Mouse (Mus musculus) heart, embryonic 14.5 days (tissue): ENCODE measurements at regions not wholly inside any gene's neighbourhood (a gene's known extent, or its start where the extent isn't known, plus 50 kb on each side); places are given as distances from the start of the nearest gene placed in this dataset.

Source experiments
- ATAC-seq: fragments of 200-750 bp; cut with Nextera tagmentation; 2 replicates; pipeline ENCODE4 v1.8.0; 2017; ENCODE audit warnings: low read depth, moderate TSS enrichment; ENCODE audit not compliant: insufficient number of reproducible peaks, insufficient read depth, low FRiP score
- H3K27ac ChIP-seq, 2 experiments: fragments of 200-500 bp in 1 of 2; fragments of 300-500 bp in 1 of 2; sonication (generic) in 1 of 2; replicated peaks in 1 of 2; 2 replicates each; pipeline ENCODE4 v1.5.1; 2012 to 2014; ENCODE audit warnings: low read depth in 2 of 2, low read length in 2 of 2, control low read depth in 1 of 2, mild to moderate bottlenecking in 1 of 2, mixed read lengths in 1 of 2; ENCODE audit not compliant: control insufficient read depth in 1 of 2, insufficient read depth in 1 of 2
- H3K27me3 ChIP-seq: fragments of 300-500 bp; sonication (generic); 2 replicates; pipeline ENCODE4 v1.6.1; 2014; ENCODE audit warnings: mild to moderate bottlenecking, low read length, control low read depth; ENCODE audit not compliant: control insufficient read depth, insufficient read depth
- H3K36me3 ChIP-seq: fragments of 300-500 bp; sonication (generic); 2 replicates; pipeline ENCODE4 v1.6.1; 2014; ENCODE audit warnings: mild to moderate bottlenecking, control low read depth, low read length, mixed read lengths; ENCODE audit not compliant: control insufficient read depth, insufficient read depth
- H3K4me1 ChIP-seq, 2 experiments: fragments of 200-500 bp in 1 of 2; fragments of 300-500 bp in 1 of 2; sonication (generic) in 1 of 2; 2 replicates each; pipeline ENCODE4 v1.6.1; 2012 to 2014; ENCODE audit warnings: low read length in 2 of 2, control low read depth in 1 of 2, mixed read lengths in 1 of 2; ENCODE audit not compliant: control insufficient read depth in 2 of 2, insufficient read depth in 2 of 2
- H3K4me2 ChIP-seq: fragments of 300-500 bp; sonication (generic); 2 replicates; pipeline ENCODE4 v1.6.1; 2014; ENCODE audit warnings: mild to moderate bottlenecking, low read length
- H3K4me3 ChIP-seq, 2 experiments: fragments of 200-500 bp in 1 of 2; fragments of 300-500 bp in 1 of 2; sonication (generic) in 1 of 2; 2 replicates each; pipeline ENCODE4 v1.5.1; 2012 to 2014; ENCODE audit warnings: low read length in 2 of 2, mild to moderate bottlenecking in 2 of 2, control low read depth in 1 of 2, low read depth in 1 of 2, moderate library complexity in 1 of 2; ENCODE audit not compliant: control insufficient read depth in 1 of 2, insufficient read depth in 1 of 2
- H3K9ac ChIP-seq: fragments of 300-500 bp; sonication (generic); 2 replicates; pipeline ENCODE4 v1.6.1; 2014; ENCODE audit warnings: mild to moderate bottlenecking, low read length
- H3K9me3 ChIP-seq: fragments of 300-500 bp; sonication (generic); 2 replicates; pipeline ENCODE4 v1.6.1; 2016; ENCODE audit warnings: low read length, control low read depth; ENCODE audit not compliant: control insufficient read depth
- WGBS: fragments of 180-500 bp; shearing (Covaris S2); extraction: QIAGEN DNeasy Blood & Tissue Kit; methylation state at CpG from one replicate; pipeline ENCODE4 v1.1.7; 2014; 5-methylcytosine and 5-hydroxymethylcytosine counted together

GRCm38 (mm10) chr9:73240188-73240587, 127.0 kb downstream of the Rsl24d1 start:
- Histone ChIP-seq H3K4me1 (no peaks in the 10 kb centered on the region), H3K9me3 (no peaks in the 10 kb centered on the region), H3K4me3 (no peak overlapping the region), H3K36me3 (no peaks in the 10 kb centered on the region), H3K9ac (no peak overlapping the region), H3K27ac (no peak overlapping the region), H3K27me3 (no peaks in the 10 kb centered on the region), H3K4me2 (no peak overlapping the region)
- ATAC-seq, result no peak
- 53% methylated on average over 5 of the region's 5 CpGs for WGBS

DNA sequence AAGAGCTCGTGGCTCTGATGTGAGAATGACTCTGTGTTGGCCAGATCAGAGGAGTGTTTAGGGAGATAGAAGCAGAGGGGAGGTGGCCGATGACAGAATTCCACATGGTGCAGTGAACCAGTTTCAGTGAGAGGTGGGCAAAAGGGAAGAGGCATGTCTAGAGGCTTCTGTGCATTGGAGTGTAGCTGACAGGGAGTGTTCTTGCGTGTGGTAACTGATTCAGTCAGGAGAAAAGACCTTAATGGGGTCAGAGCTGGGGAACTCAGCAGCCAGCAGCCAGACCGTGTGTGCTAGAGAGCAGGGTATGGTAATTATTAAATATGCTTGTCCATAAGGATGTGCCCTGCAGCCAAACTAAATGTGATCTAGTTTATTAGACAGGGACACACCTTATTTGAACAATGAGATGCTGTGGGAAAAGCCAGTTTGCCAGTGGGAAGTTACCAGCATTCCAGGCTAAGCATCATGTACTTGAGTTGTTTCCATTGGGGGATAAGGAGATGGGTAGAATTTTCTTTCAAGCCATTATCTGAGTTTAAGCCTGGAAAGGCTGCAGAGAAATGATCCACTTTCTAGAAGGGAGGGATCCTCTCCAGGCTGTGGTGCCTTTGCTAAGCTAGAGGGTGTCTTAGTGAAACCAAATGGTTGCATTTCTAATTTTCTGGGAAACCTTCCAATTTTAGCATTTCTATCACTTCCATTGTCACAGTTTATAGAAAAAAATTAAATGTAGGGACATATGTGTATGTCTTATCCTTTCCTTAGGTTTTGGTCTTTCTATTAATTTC, 129.5 kb downstream of the Rsl24d1 start:
- H3K9ac ChIP-seq, result no peak overlapping the region
- H3K27me3 ChIP-seq, result no peaks in the 10 kb centered on the region
- no peaks in the 10 kb centered on the region for H3K36me3 ChIP-seq
- H3K9me3 ChIP-seq, result no peaks in the 10 kb centered on the region
- ATAC-seq, result no peak
- H3K27ac ChIP-seq, result no peak overlapping the region
- H3K4me1 ChIP-seq, result peaks cover 3% of the 10 kb centered on the region in 2 experiments; a peak in 1 of 4 replicates
- no peak overlapping the region for H3K4me2 ChIP-seq
- 73% methylated on average over 4 of the region's 4 CpGs for WGBS
- no peak overlapping the region for H3K4me3 ChIP-seq

DNA sequence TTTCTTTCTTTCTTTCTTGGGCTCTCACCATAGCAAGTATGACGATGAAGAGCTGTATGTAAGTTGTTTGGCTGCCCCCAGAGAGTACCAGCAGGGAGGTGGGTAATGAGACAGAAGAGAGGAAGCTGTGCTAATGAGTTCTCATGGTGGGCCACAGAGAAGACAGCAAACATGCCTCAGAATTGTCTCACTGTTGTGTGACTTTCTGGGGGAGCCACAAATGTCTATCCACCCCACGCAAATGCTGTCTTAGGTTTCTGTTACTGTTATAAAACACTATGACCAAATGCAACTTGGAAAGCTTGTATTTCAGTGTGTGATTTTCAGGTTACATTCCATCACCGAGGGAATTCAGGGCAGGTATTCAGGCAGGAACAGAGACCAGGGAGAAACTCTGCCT, 131.0 kb downstream of the Rsl24d1 start:
- Histone ChIP-seq H3K4me2 (no peak overlapping the region), H3K4me1 (peaks cover 3% of the 10 kb centered on the region in 2 experiments; a peak in 1 of 4 replicates), H3K4me3 (no peak overlapping the region), H3K9ac (no peak overlapping the region), H3K27ac (no peak overlapping the region), H3K27me3 (no peaks in the 10 kb centered on the region), H3K9me3 (no peaks in the 10 kb centered on the region), H3K36me3 (no peaks in the 10 kb centered on the region)
- no peak for ATAC-seq
- 83% methylated on average over 2 of the region's 3 CpGs for WGBS

DNA sequence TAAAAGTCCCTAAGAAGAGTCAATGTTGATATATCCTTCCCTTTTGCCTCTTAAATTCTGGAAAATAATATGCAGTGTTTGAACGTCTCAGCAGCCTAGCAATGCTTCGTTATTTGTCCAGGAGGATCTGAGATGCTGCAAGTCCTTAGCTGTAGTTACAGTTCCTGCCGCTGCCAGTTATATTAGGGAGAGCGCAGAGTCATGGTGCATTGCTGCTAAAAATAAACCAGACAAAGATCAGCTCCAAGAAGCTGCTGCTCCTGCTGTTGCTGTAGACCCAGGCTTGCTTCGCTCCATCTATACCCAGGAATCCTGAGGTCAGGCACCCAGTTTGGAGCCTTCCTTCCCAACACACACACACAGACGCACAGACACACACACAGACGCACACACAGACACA, 132.3 kb downstream of the Rsl24d1 start:
- H3K27ac ChIP-seq, result no peak overlapping the region; a peak in 1 of 4 replicates
- WGBS, result 42% methylated on average over 7 of the region's 7 CpGs
- no peaks in the 10 kb centered on the region for H3K36me3 ChIP-seq
- H3K4me1 ChIP-seq, result peaks cover 3% of the 10 kb centered on the region in 2 experiments; a peak in 1 of 4 replicates
- no peaks in the 10 kb centered on the region for H3K27me3 ChIP-seq
- ATAC-seq, result no peak
- no peak overlapping the region; the same call in 1 of the 2 replicates for H3K4me2 ChIP-seq
- no peaks in the 10 kb centered on the region for H3K9me3 ChIP-seq
- no peak overlapping the region for H3K4me3 ChIP-seq
- no peak overlapping the region for H3K9ac ChIP-seq

- no peak overlapping the region for H3K4me2 ChIP-seq
- H3K9ac ChIP-seq, result no peak overlapping the region
- no peaks in the 10 kb centered on the region for H3K9me3 ChIP-seq
- H3K4me3 ChIP-seq, result no peak overlapping the region
- no peaks in the 10 kb centered on the region for H3K36me3 ChIP-seq
- ATAC-seq, result no peak
- H3K27ac ChIP-seq, result no peak overlapping the region
- WGBS, result 63% methylated on average over 9 of the region's 9 CpGs
- H3K27me3 ChIP-seq, result no peaks in the 10 kb centered on the region
- no peaks in the 10 kb centered on the region for H3K4me1 ChIP-seq
Observed at GRCm38 (mm10) chr9:73258171-73258570, 144.9 kb downstream of the Rsl24d1 start.

DNA sequence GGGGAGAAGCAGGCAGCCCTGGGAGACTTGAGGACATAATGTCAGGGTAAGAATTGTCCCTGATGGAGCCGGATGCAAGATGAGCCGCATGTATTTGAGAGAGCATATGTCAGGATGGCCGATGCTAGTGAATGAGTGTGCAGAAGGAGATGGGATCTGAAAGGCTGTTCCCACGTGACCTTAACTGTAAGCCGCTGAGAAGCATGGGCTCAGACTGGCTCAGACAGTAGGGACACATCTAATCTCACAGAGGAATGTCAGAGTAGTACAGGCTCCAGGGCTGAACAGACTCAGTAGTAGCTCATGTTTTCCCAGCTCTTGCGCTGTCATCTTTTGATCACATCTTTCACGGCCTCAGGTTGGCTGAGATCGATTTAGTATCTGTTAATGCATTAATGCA, 145.4 kb downstream of the Rsl24d1 start:
- Histone ChIP-seq H3K36me3 (no peaks in the 10 kb centered on the region), H3K9me3 (no peaks in the 10 kb centered on the region), H3K4me2 (no peak overlapping the region), H3K9ac (no peak overlapping the region), H3K27me3 (no peaks in the 10 kb centered on the region), H3K27ac (no peak overlapping the region), H3K4me3 (no peak overlapping the region), H3K4me1 (no peaks in the 10 kb centered on the region)
- 64% methylated on average over 8 of the region's 8 CpGs for WGBS
- ATAC-seq, result no peak

GRCm38 (mm10) chr9:73262711-73263110, 149.5 kb downstream of the Rsl24d1 start:
- Histone ChIP-seq H3K4me2 (no peak overlapping the region), H3K4me1 (no peaks in the 10 kb centered on the region), H3K9ac (no peak overlapping the region), H3K27ac (no peak overlapping the region), H3K4me3 (no peak overlapping the region), H3K9me3 (no peaks in the 10 kb centered on the region), H3K27me3 (no peaks in the 10 kb centered on the region), H3K36me3 (no peaks in the 10 kb centered on the region)
- WGBS, result 57% methylated on average over 5 of the region's 5 CpGs
- ATAC-seq, result no peak

DNA sequence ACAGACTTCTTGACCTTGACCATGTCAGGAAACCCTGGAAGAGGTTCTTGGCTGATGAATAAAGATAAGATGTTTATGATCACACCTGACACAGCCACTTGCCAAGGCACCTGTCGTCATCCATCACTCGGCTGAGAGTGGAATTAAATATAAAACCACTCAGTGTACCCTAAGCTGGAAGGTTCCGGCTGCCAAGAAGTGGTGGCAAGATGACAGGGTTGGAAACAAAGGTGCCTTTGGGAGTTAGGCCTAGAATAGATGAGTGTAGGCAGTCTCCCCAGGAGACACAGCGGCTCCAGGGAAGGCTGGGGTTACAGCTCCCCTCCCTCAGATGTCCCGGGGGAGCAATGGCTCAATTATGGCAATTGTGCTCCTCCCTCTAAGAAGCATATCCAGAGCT, 157.0 kb downstream of the Rsl24d1 start:
- no peaks in the 10 kb centered on the region; a peak in 1 of 4 replicates for H3K4me1 ChIP-seq
- H3K27ac ChIP-seq, result no peak overlapping the region
- H3K4me2 ChIP-seq, result no peak overlapping the region
- no peak overlapping the region for H3K4me3 ChIP-seq
- 73% methylated on average over 5 of the region's 5 CpGs for WGBS
- no peaks in the 10 kb centered on the region for H3K9me3 ChIP-seq
- ATAC-seq, result no peak
- H3K9ac ChIP-seq, result no peak overlapping the region
- no peaks in the 10 kb centered on the region for H3K27me3 ChIP-seq
- no peaks in the 10 kb centered on the region for H3K36me3 ChIP-seq
